Mouse (Mus musculus) stomach, embryonic 14.5 days (tissue): Measurements from ENCODE around the gene Robo1. TPM values are rescaled to one million over a fixed set of nuclear protein-coding genes. Genes with fewer than 3 reads are reported as not detected.

Experiments
- ATAC-seq: fragments of 200-750 bp; cut with Nextera tagmentation; 2 replicates; pipeline ENCODE4 v1.8.0; 2017; ENCODE audit warnings: low read depth, moderate TSS enrichment; ENCODE audit not compliant: insufficient number of reproducible peaks, insufficient read depth, low FRiP score
- H3K27ac ChIP-seq: fragments of 300-500 bp; sonication (generic); 2 replicates; pipeline ENCODE4 v1.5.1; 2014; ENCODE audit warnings: mild to moderate bottlenecking, low read length, moderate library complexity, mixed read lengths
- H3K27me3 ChIP-seq: fragments of 300-500 bp; sonication (generic); 2 replicates; pipeline ENCODE4 v1.6.1; 2014; ENCODE audit warnings: low read length, control low read depth, mixed read lengths; ENCODE audit not compliant: control insufficient read depth, insufficient read depth
- H3K36me3 ChIP-seq: fragments of 300-500 bp; sonication (generic); 2 replicates; pipeline ENCODE4 v1.6.1; 2014; ENCODE audit warnings: mild to moderate bottlenecking, control low read depth, low read length, moderate library complexity, mixed read lengths; ENCODE audit not compliant: control insufficient read depth, insufficient read depth
- H3K4me1 ChIP-seq: fragments of 300-500 bp; sonication (generic); 2 replicates; pipeline ENCODE4 v1.6.1; 2014; ENCODE audit warnings: low read length, control low read depth, mixed read lengths; ENCODE audit not compliant: control insufficient read depth, insufficient read depth
- H3K4me2 ChIP-seq: fragments of 300-500 bp; sonication (generic); replicated peaks from 2 replicates; pipeline ENCODE4 v1.6.1; 2014; ENCODE audit warnings: low read depth, low read length, control low read depth
- H3K4me3 ChIP-seq: fragments of 300-500 bp; sonication (generic); 2 replicates; pipeline ENCODE4 v1.5.1; 2014; ENCODE audit warnings: low read depth, low read length, control low read depth
- H3K9ac ChIP-seq: fragments of 300-500 bp; sonication (generic); replicated peaks from 2 replicates; pipeline ENCODE4 v1.6.1; 2014; ENCODE audit warnings: low read depth, mild to moderate bottlenecking, control low read depth, low read length, moderate library complexity, mixed read lengths
- H3K9me3 ChIP-seq: fragments of 300-500 bp; sonication (generic); 2 replicates; pipeline ENCODE4 v1.6.1; 2016; ENCODE audit warnings: low read depth, low read length, control low read depth; ENCODE audit not compliant: control insufficient read depth
- WGBS: fragments of 180-500 bp; shearing (Covaris S2); extraction: QIAGEN DNeasy Blood & Tissue Kit; methylation state at CpG from one replicate; pipeline ENCODE4 v1.1.7; 2014; 5-methylcytosine and 5-hydroxymethylcytosine counted together
- polyA plus RNA-seq: library from polyadenylated mRNA; unstranded; fragments of >200 nt; fragmentation: Nextera tagmentation; extraction: Ambion mirVana; gene quantifications from 2 replicates; pipeline ENCODE4 v1.2.1, GENCODE M21; 2014

Robo1 gene
- polyA plus RNA-seq, 1 experiment from 2014 or later = 37.5 TPM

DNA sequence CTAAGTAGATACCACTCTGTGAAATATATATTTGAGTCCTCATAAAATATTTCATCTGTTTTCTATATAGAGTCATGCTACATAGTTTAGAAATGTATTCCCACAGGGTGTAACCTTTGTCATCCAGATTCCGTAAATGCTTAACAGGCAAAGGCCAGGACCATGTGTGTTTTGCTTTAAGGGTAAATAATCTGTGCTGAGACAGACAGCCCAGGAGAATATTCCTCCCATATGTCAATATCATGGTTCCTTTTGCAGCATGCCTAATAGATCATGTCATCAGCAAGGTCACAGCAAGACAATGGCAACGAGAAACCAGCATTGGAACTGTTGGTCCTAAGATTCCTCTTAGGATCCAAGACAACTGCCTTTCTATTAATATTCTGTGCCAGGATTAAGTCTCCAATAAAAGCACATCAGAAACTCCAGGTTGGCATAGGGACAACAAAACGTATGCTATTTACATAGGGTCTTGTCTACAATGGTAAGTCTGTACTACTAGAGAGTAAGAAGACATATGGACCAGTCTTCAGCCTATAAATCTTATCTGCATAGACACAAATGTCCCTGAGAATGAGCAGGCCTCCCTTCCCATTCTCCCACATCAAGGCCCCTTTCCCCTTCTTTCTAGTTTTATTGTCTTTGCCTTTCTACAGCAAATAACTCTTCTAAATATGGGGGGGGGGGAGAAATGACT lies 279.4 kb downstream of the Robo1 start:
- H3K4me1 ChIP-seq = no peaks in the 10 kb centered on the region
- 64% methylated on average over 3 of the region's 3 CpGs for WGBS
- no peak overlapping the region for H3K4me2 ChIP-seq
- no peaks in the 10 kb centered on the region for H3K36me3 ChIP-seq
- no peak for ATAC-seq
- H3K4me3 ChIP-seq = no peak overlapping the region
- H3K27ac ChIP-seq = no peak overlapping the region
- H3K9me3 ChIP-seq = no peaks in the 10 kb centered on the region
- no peak overlapping the region for H3K9ac ChIP-seq
- H3K27me3 ChIP-seq = no peaks in the 10 kb centered on the region

DNA sequence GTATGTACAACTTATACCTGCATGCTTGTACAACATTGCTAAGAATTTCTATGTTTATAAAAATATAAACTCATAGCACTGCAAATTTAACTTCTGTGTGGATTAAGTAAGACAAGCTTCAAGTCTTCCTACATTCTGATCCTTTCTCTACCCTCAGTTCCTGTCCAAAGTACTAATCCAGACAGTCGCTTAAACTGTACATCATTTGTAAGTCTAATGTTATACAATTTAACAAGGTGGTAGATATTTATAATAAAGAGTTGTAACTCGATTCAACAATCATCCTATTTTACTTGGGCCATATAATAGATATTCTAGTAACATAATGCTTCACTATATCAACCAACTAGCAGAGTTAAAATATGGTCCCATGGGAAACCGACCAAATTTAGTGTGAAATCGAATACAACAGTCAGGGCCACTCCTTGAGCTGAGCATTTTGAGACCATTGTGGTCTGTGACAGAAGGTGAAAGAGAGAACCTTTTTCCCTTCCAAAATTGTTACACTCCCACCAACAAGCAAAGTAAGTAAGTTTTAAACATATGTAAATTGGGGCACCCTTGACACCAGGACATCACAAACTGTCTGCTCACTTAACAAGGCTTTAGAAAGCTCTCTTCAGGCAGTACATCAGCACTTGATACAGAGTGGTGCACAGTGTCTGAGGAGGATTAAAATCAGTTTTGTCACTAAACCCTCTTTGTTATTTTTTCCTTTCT lies 295.5 kb downstream of the Robo1 start:
- ATAC-seq = no peak
- no peaks in the 10 kb centered on the region for H3K4me1 ChIP-seq
- no peak overlapping the region for H3K9ac ChIP-seq
- H3K27ac ChIP-seq = no peak overlapping the region
- H3K27me3 ChIP-seq = no peaks in the 10 kb centered on the region
- 64% methylated on average over 4 of the region's 4 CpGs for WGBS
- H3K36me3 ChIP-seq = no peaks in the 10 kb centered on the region
- H3K9me3 ChIP-seq = no peaks in the 10 kb centered on the region
- no peak overlapping the region for H3K4me2 ChIP-seq
- no peak overlapping the region for H3K4me3 ChIP-seq

DNA sequence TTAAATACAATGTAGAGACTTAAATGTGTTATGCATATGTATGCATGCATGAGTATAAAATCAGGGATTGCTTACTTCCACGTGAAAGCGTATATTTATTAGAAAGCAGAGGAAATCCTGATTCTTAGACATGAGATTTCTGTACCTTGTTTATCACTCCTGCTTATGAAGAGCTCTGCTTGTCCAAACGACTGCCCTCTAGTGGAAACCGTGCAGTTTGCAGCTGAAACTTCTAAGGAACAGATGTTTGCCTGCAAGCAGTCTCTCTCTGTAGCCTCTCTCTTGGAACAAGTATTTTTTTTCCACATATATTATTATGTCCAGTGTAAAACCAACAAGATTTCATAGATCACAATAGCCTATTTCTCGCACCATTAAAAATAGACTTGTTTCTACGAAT lies 297.0 kb downstream of the Robo1 start:
- Histone ChIP-seq H3K9ac (no peak overlapping the region), H3K4me1 (no peaks in the 10 kb centered on the region), H3K27ac (no peak overlapping the region), H3K27me3 (no peaks in the 10 kb centered on the region), H3K4me3 (no peak overlapping the region), H3K4me2 (no peak overlapping the region), H3K9me3 (no peaks in the 10 kb centered on the region), H3K36me3 (no peaks in the 10 kb centered on the region)
- 20% methylated on average over 6 of the region's 6 CpGs for whole genome bisulfite sequencing
- no peak for ATAC-seq

DNA sequence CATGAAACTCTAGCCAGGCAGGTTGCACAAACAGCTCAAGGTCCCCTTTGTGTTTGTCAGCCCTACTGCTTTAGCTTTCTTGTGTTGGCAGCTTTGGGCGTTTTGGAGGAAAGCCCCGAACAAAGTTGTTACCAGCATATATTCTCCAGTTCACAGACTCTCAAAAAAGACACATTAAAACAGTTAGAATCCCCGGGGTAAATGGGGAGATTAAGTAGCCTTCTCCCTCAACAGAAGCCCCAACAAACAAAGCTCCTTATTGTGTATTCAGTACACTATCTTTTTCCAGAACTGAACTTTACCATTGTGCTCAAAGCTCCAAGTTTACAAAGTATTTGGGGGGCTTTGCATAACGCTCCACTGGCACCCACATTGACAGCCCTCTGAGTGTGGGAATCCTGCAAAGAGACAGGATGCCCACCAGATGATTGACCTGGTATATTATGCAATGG lies 302.6 kb downstream of the Robo1 start:
- H3K4me1 ChIP-seq = no peaks in the 10 kb centered on the region
- no peak overlapping the region for H3K4me3 ChIP-seq
- no peak for ATAC-seq
- no peaks in the 10 kb centered on the region for H3K9me3 ChIP-seq
- no peak overlapping the region for H3K4me2 ChIP-seq
- H3K36me3 ChIP-seq = no peaks in the 10 kb centered on the region
- H3K27me3 ChIP-seq = no peaks in the 10 kb centered on the region
- H3K27ac ChIP-seq = no peak overlapping the region
- 59% methylated on average over 4 of the region's 4 CpGs for WGBS
- no peak overlapping the region for H3K9ac ChIP-seq

DNA sequence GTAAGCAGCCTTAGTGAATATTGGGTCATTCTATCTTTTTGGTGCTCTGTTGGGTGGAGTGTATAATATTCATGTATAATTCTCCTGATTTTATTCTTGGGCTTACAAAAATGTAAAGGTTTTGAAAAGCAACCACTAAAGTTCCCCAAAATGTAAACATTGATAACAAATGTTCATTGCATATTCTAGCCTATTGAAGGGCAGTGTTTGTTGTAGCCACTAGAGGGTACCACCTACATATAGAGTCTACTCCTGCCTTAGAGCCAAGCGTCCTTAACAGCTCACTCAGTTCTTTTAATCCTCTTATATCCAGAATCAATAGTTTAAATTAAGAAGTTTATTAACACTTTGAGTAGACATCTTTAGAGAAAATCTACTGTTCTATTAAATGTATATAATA lies 306.8 kb downstream of the Robo1 start:
- Histone ChIP-seq H3K36me3 (no peaks in the 10 kb centered on the region), H3K27ac (no peak overlapping the region), H3K4me1 (no peaks in the 10 kb centered on the region), H3K4me2 (no peak overlapping the region), H3K27me3 (no peaks in the 10 kb centered on the region), H3K9ac (no peak overlapping the region), H3K9me3 (no peaks in the 10 kb centered on the region), H3K4me3 (no peak overlapping the region)
- 10% methylated on average over 1 of the region's 1 CpGs for WGBS
- peak; percentile 56; the same call in 1 of the 2 replicates for ATAC-seq

DNA sequence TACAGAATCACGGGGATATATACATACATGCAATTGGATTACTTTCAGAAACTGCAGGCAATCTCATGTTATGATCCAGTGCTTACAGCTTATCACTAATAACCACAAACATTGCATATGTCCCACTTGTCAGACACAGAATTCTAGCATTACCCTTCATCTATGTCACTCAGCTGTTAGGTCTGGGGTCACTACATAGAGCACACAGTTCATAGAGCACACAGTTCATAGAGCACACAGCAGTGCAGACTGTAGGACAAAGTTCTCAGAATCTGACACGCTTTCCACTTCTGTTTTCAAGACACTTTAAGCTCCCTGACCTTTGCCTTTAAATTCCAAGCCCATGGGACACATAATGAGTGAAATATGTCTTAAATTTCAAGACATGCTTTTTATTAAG lies 307.3 kb downstream of the Robo1 start:
- ATAC-seq = peak; percentile 28; the same call in 1 of the 2 replicates
- no peak overlapping the region for H3K4me2 ChIP-seq
- no peaks in the 10 kb centered on the region for H3K4me1 ChIP-seq
- no peak overlapping the region for H3K9ac ChIP-seq
- H3K36me3 ChIP-seq = no peaks in the 10 kb centered on the region
- no peak overlapping the region for H3K4me3 ChIP-seq
- no peaks in the 10 kb centered on the region for H3K9me3 ChIP-seq
- H3K27ac ChIP-seq = no peak overlapping the region
- 63% methylated on average over 2 of the region's 2 CpGs for WGBS
- H3K27me3 ChIP-seq = no peaks in the 10 kb centered on the region

DNA sequence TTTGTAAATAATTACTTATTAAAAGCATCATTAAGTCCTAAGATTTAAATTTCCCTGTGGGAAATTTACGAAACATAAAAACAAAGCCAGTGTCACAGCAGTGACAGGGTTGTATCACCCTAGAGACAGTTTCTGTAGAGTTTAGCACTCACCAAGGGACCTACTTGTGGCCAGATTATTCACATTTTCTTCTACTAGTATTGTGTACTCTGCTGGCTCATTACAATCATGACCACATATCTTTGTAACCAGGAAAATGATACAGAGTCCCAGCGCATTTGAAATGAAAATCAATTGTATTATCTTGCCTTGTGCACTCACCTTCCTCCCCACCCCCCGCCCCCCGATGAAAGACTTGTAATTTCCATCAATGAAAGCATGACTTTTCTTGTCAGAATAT lies 314.3 kb downstream of the Robo1 start:
- WGBS = 72% methylated on average over 4 of the region's 4 CpGs
- Histone ChIP-seq H3K9me3 (no peaks in the 10 kb centered on the region), H3K9ac (no peak overlapping the region), H3K4me1 (no peaks in the 10 kb centered on the region), H3K27me3 (no peaks in the 10 kb centered on the region), H3K4me3 (no peak overlapping the region), H3K4me2 (no peak overlapping the region), H3K27ac (no peak overlapping the region), H3K36me3 (no peaks in the 10 kb centered on the region)
- no peak for ATAC-seq

DNA sequence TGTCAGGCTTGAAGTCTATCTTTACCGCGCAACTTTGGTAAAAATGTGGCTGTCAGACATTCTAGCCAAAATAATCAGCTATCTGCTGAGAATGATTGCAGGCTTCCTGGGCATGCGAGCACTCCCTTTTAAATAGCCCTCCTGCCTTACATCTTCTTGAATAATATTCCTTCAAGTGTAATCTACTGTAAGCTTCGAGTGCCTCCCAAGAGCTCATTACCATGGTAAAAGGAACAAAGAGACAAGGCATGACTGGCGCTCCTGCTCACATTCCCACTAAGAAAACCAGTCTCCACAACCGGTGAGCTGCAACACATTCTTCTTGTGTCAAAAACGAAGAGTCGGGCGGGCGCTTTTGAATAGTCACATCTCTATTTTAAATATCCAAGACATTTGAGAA lies 314.8 kb downstream of the Robo1 start:
- ATAC-seq = no peak
- Histone ChIP-seq H3K27me3 (no peaks in the 10 kb centered on the region), H3K4me3 (no peak overlapping the region), H3K27ac (no peak overlapping the region), H3K36me3 (no peaks in the 10 kb centered on the region), H3K9me3 (no peaks in the 10 kb centered on the region), H3K4me2 (no peak overlapping the region), H3K9ac (no peak overlapping the region), H3K4me1 (no peaks in the 10 kb centered on the region)
- WGBS = 65% methylated on average over 10 of the region's 10 CpGs
